Mouse (Mus musculus) cerebellum, postnatal 36 days (tissue): ENCODE data around the gene Klhl3.
A peak's percentile ranks its signal among the peaks of the same experiment; 100 is the strongest.

Source experiments
- DNase-seq, 2 experiments: peaks; one replicate each; pipeline ENCODE4 v3.0.0; 2021 to 2022; ENCODE audit warnings: mixed read lengths in 2 of 2

Klhl3 gene

DNA sequence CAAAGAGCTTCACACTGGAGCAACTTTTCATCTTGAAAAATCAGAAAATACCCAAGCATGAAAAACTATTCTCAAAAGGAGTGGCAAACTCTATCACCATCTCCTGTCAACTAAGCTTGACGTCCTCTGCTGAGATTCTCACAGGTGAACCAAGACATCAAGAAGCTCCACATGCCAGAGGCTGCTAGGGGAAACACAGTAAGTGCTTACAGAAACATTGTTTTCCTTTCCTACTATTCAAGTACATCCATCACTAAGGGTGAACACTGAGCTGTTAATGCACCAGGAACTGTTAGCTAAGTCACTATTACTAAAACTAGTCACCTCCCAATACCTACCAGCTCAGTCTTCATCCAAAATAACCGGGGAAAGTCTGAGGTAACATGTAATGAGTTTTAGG is 11.6 kb upstream of the Klhl3 start:
- DNase-seq = no peak

DNA sequence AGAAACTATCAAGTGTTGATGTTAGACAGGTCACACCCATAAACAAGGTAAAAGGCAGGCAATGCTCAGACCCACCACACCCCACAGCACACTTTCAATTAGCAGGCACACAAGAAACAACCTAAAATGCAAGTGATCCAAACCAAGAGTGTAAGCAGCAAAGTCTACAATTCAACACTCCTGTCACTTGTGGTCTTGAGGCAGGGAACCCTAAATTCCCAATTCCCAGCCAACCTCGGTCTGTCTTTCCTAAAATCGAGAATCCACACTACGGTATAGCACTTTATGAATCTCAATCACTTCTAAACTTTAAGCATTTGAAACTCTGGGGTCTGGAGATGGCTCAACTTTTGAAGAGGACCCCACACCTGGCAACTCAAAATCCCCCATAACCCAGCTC is 10.9 kb upstream of the Klhl3 start:
- DNase-seq = no peak

GRCm38 (mm10) chr13:58123381-58123780 is 10.0 kb upstream of the Klhl3 start:
- DNase-seq = no peak

DNA sequence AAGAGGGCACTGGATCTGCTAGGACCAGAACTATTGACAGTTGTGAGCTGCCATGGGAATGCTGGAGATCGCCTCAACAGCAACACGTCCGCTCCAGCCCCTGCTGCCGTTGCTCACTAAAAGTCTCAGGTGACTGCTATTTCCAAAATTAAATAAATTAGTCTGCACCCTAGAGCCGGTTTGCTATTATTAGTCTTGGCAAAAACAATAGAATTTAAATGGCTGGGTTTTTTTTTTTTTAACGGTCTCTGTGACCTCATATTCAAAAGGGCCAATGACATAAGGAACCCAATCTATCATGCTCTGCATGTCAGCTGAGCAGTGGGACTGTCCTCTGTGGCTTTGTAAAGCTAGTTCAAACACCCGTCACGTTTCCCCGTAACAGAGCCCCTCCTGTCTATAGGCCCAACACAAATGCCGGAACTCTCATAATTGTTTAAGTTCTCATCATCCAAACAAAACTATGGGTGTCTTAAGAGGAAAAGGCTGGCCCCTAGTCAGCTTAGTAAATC is 9.4 kb upstream of the Klhl3 start:
- no peak for DNase-seq

DNA sequence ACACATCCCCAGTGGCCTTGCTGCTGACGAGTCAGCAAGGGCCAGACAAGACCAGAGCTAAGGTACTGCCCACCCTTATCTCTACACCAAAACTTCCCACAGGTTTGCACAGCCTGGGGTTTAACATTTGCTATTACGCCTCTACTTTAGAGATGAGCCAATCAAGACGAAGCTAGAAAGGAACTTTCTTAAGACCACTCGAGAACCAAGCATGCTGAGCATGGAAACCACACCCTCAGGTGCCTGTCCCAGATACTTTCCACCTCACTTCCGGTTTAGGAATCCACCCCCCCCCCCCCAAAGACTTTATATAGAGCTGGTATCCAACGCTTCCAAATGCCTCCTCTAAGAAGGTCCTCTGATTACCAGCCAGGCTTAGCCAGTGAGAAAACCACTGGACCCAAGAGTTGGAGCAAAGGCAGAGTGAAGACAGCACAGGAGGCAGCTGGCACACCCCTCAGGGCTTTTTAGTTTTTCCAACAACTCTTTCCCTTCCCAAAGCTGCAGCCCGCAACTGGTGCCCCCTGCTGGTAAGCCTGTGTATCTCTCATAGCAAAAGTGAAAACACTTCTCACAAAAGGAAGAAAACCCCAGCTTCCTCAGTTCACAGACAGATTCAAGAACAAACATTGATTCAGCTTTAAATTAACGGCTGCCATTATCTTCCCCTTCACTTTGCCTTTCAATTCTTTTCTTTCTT is 4.1 kb upstream of the Klhl3 start:
- peak; percentile 54 to 63 for DNase-seq

- no peak for DNase-seq
Observed at GRCm38 (mm10) chr13:58116801-58117200, 3.4 kb upstream of the Klhl3 start.

DNA sequence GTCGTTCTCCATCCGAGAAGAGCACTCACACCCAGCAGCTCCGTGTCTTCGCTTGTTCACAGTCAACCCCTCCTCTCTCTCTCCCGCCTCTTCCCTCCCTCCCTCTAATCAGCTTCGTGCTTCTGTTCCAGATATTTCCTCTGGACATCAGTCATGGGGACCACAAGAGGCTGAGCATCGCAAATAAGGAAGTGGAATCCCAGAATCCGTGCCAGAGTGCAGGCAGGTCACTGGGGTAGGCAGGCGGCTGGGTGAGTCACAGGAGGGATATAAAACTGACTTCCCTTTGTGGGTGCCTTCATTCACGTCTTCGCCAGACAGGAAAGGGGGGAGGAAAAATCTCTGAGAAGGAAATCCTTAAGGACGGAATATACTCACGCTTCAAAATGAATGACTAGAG is 1.8 kb upstream of the Klhl3 start:
- DNase-seq = no peak

GRCm38 (mm10) chr13:58112601-58113041 is 771 bp downstream of the Klhl3 start:
- DNase-seq = peak in 1 of 2 experiments; percentile 29

GRCm38 (mm10) chr13:58112191-58112590 is 1.2 kb downstream of the Klhl3 start:
- DNase-seq = peak in 1 of 2 experiments; percentile 56

DNA sequence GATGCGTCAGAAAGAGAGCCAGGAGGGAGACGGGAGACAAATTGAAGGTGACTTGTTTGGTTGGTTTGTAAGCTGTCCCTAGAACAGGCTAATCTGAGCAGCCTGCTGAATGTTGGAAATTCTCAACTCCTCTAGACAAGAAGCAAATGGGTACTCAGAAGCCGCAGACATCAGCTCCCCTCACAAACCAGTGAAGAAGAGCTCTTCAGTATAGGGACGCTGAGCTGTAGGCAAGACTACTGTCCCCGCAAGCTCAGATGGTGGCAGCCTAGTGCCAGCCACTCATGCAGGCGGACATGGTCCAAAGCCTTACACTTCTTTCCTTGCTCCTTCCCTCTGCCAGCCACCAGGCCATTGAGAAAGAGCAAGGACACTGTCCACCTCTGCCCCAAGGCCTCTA is 2.1 kb downstream of the Klhl3 start:
- peak; percentile 35 to 36 for DNase-seq

DNA sequence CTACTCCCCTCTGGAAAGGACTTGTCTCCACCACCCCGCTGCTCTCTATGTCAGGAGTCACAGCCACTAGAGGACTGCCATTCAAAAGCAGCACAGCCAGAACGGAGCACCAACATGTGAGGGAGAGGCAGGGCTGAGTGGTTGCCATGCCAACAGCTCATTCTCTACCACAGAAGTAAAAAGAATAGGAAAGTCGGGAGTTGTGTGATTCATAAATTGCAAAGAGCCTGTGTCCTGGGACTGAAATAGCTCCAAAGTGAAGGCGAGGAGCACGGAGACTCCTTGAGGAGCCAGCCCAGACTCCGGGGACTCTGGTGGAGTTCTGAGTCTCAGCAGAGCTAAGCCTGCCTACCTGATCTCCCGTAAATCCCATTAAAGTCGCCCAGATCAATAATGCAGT is 22.7 kb downstream of the Klhl3 start:
- DNase-seq = no peak

- DNase-seq = peak; percentile 53 to 54
Observed at GRCm38 (mm10) chr13:58084396-58084795, 29.0 kb downstream of the Klhl3 start.

DNA sequence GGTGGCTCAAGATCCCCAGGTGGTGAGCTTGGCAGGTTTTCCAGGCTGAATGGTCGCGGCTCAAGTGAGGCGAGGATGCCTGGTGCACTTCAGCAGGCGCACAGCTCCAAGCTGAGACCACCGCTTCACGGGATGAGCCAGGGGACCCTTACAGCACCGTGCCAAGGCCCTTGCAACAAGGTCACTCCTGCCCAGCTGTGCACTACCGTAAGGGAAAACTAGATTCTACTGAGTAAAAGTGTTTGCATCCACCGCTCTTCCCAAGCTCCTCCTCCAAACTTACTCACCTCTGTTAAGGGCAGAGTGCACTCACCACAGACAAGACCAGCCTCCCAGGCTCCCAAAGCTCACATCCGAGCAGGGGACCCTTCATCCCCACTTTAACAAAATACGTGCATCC is 29.9 kb downstream of the Klhl3 start:
- no peak for DNase-seq

- DNase-seq = no peak
Observed at GRCm38 (mm10) chr13:58083048-58083447, 30.3 kb downstream of the Klhl3 start.

DNA sequence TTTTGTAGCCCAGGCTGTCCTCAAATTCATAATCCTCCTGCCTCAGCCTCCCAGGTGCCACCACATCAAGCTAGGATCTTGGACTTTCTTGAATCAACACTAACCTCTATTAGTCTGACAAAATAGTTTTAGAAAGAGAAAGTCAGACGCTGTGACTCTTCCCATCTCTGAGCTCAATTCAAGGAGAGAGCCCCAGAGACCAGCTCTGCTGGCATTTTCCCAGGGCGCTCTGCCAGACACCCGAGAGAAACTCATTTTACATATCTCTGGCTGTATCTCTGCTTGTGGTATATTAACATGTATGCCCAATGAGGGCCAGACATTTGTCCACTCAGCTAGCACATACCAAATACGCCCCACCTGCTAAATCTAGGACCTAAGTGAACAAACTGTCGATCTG is 35.0 kb downstream of the Klhl3 start:
- DNase-seq = peak in 1 of 2 experiments; percentile 36

DNA sequence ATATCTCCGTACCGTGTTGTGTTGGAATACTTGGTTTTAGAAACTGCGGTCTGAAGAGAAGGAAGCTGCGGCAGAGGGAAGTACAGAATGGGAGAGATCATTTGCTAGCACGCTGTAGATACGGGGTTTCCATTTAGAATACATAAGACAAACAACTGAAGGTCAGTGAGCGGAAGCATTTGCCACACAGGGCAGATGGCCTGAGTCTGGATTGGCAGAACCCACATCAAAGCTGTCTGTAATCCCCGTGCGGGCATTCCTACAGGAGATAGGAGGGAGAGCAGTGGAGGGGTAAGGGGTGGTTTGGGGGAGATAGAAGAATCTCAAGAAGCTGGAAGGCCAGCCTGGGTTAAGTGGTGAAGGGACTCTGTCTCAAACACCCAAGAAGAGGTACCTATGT is 38.5 kb downstream of the Klhl3 start:
- peak; percentile 56 for DNase-seq

- DNase-seq = peak; percentile 49 to 58
Observed at GRCm38 (mm10) chr13:58074466-58074865, 38.9 kb downstream of the Klhl3 start.

DNA sequence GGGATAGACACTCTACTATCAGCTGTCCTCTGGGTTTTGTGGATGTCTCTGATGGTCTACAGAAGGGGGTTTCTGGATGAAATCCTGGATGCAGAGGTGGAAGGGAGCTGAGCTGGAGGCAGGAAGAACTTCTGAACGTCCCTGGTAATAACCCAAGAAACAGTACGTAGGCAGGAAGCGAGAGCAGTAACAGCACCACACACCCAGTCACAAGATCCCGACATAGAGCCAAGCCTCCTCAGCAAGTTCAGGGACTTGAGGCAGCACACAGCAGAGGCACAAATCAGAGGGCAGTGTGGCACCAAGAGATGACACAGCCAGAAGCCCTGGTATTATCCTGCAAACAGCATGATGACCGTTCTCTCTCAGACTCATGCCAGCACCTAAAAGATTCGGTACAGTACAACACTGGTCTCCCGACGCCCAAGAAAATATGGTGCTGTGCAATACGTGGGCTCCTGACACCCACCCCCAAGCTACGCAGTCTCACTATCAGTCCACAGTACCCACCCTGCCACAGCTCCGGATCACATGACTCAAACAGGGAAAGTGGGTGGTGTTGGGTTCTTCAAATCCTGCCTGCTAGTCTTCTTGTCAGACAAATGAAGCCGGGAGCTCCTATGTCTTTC is 40.0 kb downstream of the Klhl3 start:
- DNase-seq = no peak

DNA sequence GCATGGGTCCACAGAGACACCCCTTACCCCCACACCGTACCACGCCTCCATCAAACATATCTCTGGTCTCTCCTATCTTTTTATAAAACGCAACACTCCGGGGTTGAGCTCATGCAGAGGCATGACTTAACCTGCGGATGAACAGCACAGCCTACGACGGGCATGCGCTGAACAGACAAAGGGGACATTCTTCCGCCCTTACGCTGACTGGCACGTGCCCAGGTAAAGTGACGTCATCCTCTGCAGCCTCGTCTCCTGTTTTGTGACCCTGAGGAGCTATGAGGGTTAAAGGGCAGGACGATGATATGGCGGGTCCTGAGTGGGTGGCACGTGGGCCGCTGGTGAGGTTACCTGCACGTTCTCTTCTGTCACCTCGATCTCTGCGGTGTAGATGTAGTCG is 42.2 kb downstream of the Klhl3 start:
- DNase-seq = no peak

- DNase-seq = no peak
Observed at GRCm38 (mm10) chr13:58070504-58070903, 42.9 kb downstream of the Klhl3 start.

DNA sequence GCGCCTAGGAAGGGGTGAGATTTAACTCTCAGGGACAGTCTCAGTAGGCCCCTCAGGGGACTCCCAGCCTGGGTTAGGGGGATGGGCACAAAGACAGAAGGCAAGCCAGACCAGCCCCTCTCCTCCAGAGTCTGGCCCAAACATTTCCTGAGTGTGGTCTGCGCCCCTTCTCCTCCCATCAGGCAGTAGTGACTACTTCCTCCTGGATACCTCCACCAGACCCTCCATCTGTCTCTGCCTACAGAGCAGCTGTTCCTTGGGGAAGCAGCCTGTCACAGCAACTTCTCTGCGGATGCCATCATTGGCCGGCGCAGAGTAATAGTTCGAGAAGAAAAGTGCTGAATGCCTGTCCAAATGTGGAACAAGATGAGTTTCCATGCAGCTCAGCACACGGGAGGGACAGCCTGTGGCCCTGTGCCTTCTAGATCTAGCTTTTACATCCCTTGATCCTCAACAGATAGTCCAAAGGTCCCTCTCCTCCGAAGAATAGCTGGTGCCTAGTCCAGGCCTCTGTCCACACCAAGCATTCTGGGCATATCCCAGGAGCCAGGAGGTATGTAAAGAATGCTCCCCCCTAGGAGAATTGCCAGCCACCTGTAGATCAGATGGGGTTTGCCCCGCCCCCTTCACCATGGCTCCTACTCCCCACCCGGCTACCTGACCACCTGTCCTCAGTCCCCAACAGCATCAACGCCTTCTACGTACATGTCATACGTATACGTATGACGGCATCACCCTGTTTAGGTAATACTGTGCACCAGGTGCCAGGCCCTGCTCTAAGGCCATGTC is 44.8 kb downstream of the Klhl3 start:
- no peak for DNase-seq

GRCm38 (mm10) chr13:58067540-58068103 is 45.8 kb downstream of the Klhl3 start:
- no peak for DNase-seq
